Mouse (Mus musculus) left cerebral cortex, postnatal 4 days (tissue): ENCODE measurements around the gene Kcne2. TPM values are rescaled to one million over a fixed set of nuclear protein-coding genes. Genes with fewer than 3 reads are reported as not detected.

Source experiments
- total RNA-seq, 2 experiments: library from RNA; stranded (reverse); gene quantifications; 2 replicates each; pipeline ENCODE4 v1.2.3; 2021

Gene Kcne2
- total RNA-seq, 2 experiments from 2014 or later = not detected

Other genes with a start within 250 kb of the Kcne2 start
- gene Mrps6, start 234.1 kb upstream of the Kcne2 start, total RNA-seq = 10 to 100 TPM; 62.1 to 68.9 TPM
- gene Gm49711, start 234.1 kb upstream of the Kcne2 start, total RNA-seq = under 1 TPM; 0.36 to 0.52 TPM
- 10 to 100 TPM; 20.8 to 23.3 TPM for gene Slc5a3, start 234.1 kb upstream of the Kcne2 start, total RNA-seq
- gene Smim11, start 8.9 kb downstream of the Kcne2 start, total RNA-seq = 10 to 100 TPM; 13.4 to 16.3 TPM
- gene Fam243, start 29.1 kb downstream of the Kcne2 start, total RNA-seq = not detected
- not detected for gene Kcne1, start 67.1 kb downstream of the Kcne2 start, total RNA-seq
- gene Rcan1, start 178.5 kb downstream of the Kcne2 start, total RNA-seq = 10 to 100 TPM; 48.3 to 50.1 TPM
- 1 to 10 TPM in 1 of 2 experiments, under 1 TPM in 1; 0.44 to 1.1 TPM for gene Clic6, start 193.3 kb downstream of the Kcne2 start, total RNA-seq